Mouse (Mus musculus) left cerebral cortex, adult 8-10 months (tissue): ENCODE measurements around the gene Zfp319. TPM values are rescaled to one million over a fixed set of nuclear protein-coding genes. Genes with fewer than 3 reads are reported as not detected.

Source experiments
- DNase-seq, 2 experiments: peaks; one replicate each; pipeline ENCODE4 v3.0.0; 2022; ENCODE audit warnings: low spot score in 2 of 2
- total RNA-seq, 4 experiments: library from RNA; stranded (reverse); gene quantifications; 2 replicates each; pipeline ENCODE4 v1.2.4; 2022

Gene Zfp319
- total RNA-seq, 4 experiments from 2014 or later = 14.7 to 16.3 (median 15.3) TPM

DNA sequence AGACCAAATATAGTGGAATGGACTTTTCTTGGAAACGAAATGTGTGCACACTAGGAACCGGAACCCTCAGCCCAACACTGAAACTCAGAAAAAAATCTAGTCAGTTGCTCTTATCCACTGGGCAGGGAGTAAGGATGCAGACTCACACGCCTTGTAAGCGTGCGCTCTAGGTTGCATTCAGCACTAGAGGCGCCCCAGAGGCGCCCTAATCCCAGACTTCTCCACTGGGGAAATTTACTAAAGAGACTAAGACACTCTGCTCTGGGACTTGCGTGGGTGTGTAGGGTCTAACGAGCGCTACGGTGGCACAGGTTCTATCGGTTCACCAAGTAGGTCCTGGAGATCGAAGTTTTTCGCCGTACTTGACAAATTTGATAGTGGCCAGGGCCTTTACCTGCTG is 19.7 kb upstream of the Zfp319 start:
- DNase-seq = no peak

- DNase-seq = peak in 1 of 2 experiments; percentile 83
These were observed 17.3 kb upstream of the Zfp319 start for GRCm38 (mm10) chr8:95348811-95349630.

- no peak for DNase-seq
These were observed 16.6 kb upstream of the Zfp319 start for GRCm38 (mm10) chr8:95348356-95348755.

DNA sequence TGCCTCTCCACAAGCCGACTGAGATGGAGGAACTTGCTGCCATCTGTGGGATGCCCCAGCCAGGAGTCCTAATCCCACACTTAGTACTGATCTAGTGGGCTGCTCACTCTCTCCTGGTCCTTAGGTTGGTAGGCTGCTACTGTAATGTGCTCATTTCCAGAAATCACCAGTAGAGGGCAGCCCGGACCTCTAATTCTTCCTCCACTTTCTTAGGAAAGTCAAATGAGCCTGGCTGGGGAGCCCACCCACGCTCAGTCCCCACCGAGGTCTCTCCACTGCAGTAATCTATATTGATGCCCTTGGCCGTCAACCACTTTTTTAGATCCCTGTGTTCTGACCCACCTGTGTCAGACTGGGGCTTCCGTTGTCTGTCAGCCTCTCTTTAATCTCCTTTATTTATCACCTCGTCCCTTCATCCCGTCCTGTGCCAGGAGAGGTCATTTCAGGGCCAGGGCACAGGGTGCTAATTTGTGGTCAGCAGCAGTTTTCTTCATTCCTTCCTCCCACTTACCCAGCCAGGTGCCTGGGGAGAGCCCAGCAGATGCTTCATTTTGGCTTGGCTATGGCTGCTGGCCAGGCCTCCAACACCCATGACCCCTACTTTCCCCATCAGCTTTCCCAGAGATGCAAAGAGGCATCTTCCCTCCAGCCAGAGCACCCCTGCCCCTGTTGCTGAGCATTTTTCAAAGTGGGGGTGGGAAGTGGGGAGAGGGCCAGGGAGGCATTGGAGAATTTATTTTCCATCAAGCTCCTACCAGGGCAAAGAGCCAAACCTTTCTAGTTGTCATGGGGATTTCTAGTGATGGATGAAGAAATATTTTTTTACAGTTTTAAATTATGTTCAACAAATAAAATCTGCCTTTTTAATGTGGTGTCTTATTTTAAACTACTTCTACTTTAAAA is 15.1 kb upstream of the Zfp319 start:
- DNase-seq = peak in 1 of 2 experiments; percentile 59

DNA sequence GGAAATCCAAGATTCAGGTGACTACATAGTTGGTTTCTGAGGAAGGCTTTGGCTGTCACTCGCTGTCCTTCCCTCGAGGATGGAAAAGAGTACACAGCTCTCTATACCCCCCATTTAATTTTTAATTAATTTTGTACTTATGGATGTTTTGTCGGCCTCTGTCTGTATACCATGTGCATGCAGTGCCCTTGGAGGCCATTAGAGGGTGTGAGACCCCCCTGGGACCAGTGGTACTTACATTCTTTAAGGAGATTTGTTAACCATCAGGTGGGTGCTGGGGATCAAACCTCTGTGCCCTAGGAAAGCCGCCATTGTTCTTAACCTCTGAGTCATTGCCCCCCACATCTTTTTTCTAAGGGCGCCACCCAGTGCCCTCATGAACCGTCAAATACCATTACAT is 12.9 kb upstream of the Zfp319 start:
- no peak for DNase-seq

DNA sequence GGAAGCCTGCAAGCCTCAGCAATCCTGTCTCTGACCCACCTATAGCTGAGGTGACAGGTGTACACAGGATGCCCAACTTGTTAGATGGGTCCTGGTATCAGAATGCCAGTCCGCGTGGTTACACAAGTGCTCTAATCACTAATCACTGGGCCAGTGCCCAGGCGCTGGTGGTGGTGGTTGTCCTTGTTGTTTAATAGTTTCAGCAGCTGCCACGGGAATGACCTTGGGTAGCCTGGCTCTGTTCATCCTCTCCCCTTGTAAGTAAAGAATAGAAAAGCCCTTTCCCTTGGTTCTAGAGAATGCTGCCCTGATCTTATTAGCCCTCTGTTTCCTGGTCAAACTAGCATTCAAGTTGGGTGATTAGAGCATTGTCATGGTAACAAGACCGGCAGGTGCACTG is 10.0 kb upstream of the Zfp319 start:
- no peak for DNase-seq

- no peak for DNase-seq
These were observed 4.6 kb upstream of the Zfp319 start for GRCm38 (mm10) chr8:95336363-95336762.

DNA sequence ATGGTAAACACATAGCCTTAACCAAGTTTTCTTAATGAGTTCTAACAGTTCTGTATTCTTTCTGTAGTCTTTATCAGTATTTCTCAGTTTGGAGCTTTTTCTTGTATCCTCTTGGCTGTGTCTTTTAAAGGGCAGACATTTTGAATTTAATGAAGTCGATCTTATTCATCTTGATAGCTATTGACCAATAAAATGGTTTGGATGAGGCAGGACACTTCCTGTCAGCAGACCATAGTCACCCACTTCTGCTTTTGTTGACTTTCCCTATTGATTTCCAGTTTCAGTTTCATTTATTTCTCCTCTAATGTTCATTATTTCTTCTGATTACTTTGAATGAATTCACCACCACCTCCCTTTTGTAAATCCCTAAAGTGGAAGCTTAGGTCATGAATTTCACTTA is 4.0 kb upstream of the Zfp319 start:
- DNase-seq = no peak

- DNase-seq = no peak
These were observed 868 bp upstream of the Zfp319 start for GRCm38 (mm10) chr8:95332437-95333199.

GRCm38 (mm10) chr8:95331156-95331719 is 512 bp downstream of the Zfp319 start:
- no peak for DNase-seq

GRCm38 (mm10) chr8:95330367-95330766 is 1.4 kb downstream of the Zfp319 start:
- DNase-seq = no peak

DNA sequence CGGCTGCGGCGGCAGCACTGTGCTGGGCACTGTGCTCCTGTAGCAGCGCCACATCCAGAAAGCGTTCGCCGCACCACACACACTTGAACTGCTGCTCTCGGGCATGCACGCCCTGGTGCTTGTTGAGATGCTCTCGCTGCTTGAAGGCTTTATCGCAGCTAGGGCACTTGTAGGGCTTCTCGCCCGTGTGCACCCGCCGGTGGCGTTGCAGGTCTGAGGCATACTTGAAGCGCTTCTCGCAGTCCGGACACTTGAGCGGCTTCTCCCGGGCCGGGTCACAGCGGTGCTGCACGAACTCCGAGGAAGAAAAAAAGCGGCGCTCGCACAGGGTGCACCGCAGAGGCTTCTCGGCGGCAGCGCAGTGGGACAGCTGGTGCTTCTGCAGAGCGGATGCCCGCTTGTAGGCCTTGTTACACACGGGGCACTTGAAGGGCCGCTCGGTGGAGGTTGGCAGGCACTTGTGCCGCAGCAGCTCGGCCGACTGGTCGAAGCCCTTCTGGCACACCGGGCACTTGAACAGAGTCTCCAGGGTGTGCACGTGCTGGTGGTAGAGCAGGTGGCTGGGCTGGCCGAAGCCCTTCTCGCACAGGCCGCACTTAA is 3.8 kb downstream of the Zfp319 start:
- DNase-seq = no peak

DNA sequence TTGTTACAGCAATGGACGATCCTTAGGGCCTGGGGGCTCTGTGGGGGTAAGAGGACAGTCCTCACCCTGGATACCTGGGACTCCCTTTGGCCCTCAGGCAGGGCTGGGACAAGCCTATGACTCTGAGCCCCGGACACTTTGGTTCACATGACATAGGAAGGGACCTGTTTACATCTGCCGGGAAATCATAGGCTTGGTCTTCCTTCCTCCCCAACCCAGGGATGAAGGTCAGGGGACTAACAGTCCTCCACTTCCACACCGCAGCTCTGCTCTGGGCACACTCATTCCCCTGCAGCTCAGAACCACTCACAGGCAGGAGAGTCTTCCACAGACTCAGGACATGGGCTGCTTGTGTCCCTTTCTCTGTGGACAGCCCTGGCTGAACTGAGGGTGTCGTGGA is 4.9 kb downstream of the Zfp319 start:
- DNase-seq = no peak

GRCm38 (mm10) chr8:95324646-95325045 is 7.1 kb downstream of the Zfp319 start:
- no peak for DNase-seq

GRCm38 (mm10) chr8:95323201-95323600 is 8.5 kb downstream of the Zfp319 start:
- no peak for DNase-seq

DNA sequence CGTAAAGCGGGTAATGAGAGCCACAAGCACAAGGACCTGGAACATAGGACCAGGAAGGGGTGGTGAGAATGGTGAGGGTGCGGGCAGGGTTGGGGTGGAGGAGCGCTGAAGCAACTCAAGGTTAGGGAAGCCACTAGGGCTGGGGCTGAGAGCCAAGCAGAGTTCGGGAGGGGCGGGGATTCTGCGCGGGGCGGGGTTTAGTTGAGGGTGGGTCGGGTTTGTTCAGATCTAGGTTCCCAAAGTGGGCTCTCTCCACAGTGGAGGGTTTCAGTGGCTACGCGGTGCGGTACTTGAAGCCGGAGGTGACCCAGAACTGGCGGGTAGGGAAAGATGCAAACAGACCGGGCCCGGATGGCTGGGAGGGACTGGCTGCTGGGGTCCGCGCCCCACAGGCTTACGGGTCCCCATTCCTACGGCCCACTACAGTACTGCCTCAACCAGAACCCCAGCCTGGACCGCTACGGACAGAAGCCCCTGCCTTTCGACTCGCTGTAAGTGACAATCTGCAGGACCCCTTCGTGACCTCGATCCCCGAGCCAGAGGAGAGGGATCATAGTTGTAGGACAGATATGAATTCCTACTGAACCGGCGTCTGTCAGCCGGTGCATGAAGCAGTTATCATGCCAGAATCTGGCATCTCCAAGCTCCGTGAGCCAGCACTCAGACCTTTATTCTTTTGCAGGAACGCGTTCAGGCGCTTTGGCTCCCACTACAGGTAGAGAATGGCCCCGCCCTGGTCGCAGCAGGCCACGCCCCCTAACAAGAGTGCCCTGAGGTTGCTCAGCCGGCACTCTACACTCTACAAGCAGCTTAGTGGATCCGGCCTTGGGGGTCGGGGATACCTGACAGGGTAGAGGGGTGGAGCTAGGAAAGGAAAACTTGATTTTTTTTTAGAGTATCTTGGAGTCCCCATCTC is 11.3 kb downstream of the Zfp319 start:
- no peak for DNase-seq

DNA sequence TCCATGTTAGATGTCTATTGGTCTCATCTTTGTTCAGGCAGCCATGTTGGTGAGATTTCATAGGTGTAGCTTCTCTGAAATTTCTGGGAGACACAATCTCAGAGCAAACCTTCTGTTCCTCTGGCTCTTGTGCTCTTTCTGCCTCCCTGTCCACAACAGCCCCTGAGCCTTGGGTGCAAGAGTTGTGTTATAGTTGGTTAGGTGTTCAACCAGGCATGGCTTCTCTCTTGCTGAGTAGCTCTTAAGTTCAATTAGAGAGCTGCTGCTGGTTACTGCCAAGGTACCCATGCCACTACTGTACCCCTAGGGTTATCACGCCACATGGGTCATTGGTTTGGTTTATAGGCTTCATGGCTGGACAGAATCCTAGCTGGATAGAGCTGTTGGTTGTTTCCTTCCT is 16.4 kb downstream of the Zfp319 start:
- no peak for DNase-seq

GRCm38 (mm10) chr8:95314707-95315106 is 17.0 kb downstream of the Zfp319 start:
- no peak for DNase-seq

- no peak for DNase-seq
These were observed 17.9 kb downstream of the Zfp319 start for GRCm38 (mm10) chr8:95313857-95314256.

DNA sequence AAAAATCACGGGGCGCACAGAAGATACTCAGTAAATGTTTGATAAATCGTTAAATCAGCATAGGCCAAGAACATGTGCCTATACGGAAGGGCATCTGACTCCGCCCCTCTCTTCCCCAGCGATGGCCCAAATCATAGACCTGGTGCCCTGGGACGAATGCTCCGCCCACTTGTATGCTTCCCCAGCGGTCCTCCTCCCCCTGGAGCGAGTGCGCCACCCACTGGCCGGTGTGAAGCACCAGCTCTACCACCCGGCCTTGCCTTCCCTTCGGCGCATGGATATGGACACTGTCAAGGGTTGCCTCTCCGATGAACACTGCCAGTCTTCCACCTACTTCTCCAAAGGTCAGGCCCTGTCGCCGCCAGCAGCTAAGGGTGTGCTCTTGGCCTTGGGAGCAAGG is 18.9 kb downstream of the Zfp319 start:
- DNase-seq = no peak
